Mouse (Mus musculus): ENCODE results near the gene Card14. TPM values are rescaled to one million over a fixed set of nuclear protein-coding genes. Genes with fewer than 3 reads are reported as not detected.
"Not testable (repeated sequence)": the region's sequence is repeated elsewhere in the genome, so short reads cannot be mapped to it uniquely, and the experiment has no call there.

The Card14 gene
- under 1 TPM; 0.14 to 0.18 TPM for total RNA-seq (2021)

DNA sequence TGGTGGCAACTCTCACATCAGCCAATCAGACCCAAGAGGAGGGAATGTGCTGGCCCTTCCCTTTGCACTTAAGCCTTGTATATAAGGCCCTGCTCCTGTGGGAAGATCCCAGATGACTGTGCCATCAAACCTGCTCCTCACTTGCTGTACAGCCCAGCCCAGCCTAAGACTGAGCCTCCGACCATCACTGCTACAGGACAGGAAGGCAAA, at the start of gene Card14:
Gene Card14 (plus strand): TSS at position 111 of the 210 bp plus-strand sequence.
- intact Hi-C loops (cut with DNase I): loop anchor here (5.0 to 10.0 kb wide), 3 partner anchors 55 to 597 kb away; no protein-coding TSS in a partner anchor

DNA sequence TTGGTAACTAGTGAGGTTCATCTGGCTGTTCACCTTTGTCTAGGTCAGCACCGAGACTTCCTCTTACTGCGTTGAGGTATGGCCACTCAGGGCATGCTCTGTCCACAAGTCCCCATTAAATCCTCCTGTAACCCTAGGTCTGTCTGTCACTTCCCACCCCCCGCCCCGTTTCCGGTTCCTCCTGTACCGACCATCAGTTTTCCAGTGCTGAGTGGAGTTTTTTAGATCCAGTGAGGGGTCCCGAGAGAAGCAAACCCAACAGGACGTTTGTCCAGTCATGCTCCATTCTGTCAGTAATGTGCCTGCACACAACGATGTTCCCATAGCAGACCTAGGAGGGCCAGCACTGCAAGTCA, 49.4 kb upstream of the Card14 start:
- intact Hi-C loops (cut with DNase I): no loop called here
- DNase-seq (ENCODE audit: low spot score in 2 of 2): no peak

More for the DNA sequence above, at the start of gene Card14:
- DNase-seq (ENCODE audit: low spot score in 2 of 2): no peak

DNA sequence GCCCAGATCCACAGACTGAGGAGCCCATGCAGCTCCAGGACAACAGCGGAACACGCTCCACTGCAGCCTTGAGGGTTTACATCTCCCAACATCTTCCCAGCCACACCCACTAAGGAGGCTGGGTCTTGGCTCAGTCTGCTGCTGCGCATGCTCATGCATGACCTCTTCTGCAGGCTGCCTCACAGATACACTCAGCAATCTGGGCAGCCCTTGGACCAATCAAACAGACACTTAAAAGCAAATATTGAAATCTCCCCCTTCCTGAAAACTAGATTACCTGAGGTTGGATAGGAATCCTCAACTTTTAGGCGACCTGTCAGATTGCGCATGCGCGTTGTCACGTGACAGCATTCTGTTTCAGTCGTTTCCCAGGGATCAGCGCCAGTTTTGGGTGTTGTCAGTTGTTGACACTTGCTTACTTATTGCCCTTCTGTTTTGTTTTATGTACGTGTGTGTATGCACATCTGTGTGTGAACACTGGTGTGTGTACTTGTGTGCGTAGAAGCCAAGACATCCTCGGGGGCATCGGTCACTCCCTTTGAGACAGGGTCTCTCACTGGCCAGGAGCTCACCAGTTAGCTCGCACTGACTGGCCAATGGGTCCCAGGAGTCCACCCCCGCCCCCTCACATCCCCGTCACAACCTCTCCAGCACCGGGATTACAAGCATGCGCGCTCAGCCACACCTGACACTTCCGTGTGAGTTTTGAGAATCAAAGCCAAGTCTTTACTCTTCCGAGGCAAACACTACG, 48.8 kb upstream of the Card14 start:
- intact Hi-C loops (cut with DNase I): no loop called here
- DNase-seq (ENCODE audit: low spot score in 2 of 2): peak; percentile 56 to 65

DNA sequence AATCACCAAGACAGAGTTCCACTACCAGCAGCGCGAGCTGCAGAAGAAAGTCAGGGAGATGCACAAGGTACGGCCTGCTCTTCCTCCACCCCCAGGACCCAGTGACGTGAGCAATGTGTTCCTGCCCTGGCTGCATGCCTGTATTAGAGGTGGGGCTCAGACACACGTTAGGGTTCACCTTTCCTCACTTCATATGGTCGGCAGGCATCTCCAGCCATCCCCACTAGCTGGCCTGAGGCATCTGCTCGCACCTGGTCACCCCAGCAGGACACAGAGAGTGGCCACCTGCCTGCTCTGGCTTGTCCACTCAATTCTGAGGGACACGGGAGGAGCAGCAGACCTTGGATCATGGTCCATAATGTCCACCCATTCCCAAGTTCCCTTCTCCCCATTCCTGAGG, 47.6 kb upstream of the Card14 start:
- no peak for DNase-seq (ENCODE audit: low spot score in 2 of 2)
- intact Hi-C loops (cut with DNase I): no loop called here

DNA sequence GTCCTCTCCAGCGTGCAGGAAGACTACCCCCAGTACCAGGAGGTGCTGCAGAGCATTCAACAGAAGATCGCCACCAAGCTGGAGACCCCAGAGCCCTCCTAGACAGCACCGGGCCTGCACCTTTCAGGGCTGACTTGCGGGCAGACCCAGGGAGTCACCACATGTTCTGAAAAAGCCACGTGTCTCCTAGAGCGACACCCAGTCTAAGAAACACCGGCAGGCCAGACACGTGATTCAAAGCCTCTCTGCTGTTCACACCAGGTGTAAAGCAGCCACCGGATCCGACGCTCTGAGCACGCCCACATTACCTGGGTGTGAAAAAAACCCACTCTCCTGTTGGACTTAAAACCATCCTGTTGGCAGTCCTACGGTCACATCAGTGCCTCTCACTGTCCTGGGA, 43.2 kb upstream of the Card14 start:
- intact Hi-C loops (cut with DNase I): no loop called here
- DNase-seq (ENCODE audit: low spot score in 2 of 2): no peak

DNA sequence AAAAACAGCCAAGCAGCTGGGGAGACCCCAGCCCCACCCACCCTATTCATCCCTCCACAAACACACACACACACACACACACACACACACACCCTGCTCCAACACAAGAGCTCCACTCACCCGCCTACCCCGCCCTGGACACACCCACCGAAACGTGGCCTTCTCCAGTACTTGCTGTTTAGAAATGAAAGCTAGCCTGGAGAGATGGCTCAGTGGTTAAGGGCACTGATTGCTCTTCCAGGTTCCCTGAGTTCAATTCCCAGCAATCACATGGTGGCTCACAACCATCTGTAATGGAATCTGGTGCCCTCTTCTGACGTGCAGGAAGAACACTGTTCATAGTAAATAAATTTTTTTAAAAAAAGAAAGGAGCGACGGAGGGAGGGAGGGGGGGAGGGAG, 41.8 kb upstream of the Card14 start:
- DNase-seq (ENCODE audit: low spot score in 2 of 2): no peak
- intact Hi-C loops (cut with DNase I): no loop called here

DNA sequence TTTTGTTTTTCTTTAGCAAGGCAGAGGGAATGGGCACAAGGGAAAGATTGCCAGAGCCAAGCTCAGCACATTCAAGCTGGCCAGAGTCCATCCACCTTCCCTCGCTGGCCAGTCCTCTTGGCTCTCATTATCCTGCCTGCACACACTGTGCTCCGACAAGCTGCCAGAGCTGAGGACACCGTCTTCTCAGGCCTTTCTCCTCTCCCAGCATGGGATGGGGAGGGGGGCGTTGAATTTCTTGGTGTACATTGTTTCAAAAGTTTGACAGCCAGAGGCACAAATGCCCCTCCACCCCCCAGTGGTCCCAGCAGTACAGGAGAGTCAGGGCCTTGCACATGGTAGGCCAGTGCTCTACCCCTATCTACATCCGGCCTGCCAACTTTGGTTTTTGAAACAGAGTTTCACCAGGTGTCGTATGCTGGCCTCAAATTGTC, 40.3 kb upstream of the Card14 start:
- intact Hi-C loops (cut with DNase I): no loop called here
- DNase-seq (ENCODE audit: low spot score in 2 of 2): peak; percentile 37 to 38

DNA sequence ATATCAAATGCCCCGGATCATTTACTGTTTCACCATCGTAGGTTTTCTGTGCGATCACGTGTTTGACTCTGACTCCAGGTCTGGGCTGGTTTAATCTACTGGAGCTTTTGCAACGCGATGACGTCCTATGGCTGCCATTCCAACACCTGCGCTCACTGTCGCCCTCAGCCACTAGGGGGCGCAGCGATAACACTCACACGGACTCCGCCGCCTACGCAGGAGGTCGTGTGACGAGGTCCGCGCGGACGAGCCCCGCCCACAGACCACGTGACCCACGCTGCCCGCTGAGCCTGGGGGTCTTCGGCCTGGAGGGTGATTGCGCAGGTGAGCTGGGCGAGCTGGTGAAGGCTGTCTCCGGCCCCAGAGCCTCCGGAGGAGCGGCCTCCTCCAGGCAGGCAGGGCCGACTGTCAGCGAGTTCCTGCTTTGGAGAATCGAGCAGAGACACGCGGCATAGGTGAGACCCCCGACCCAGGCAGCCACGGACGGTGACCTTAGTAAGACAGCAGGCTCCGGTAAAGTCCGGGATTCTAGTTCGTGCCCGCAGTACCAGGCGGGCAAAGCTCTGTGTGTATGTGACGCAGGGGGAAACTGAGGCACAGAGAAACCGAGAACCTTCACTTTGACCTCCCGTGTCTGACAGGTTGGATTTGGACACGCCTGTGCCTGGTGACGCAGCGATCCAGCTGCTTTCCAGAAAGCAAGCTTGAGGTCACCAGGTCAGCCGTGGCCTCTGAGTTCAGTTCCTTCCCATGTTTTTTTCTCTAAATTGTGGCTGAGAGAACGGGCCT, 39.6 kb upstream of the Card14 start, which contains the start of gene Gaa:
Gene Gaa (plus strand): TSS at position 120 of the 789 bp plus-strand sequence.
- peak; percentile 96 to 98 for DNase-seq (ENCODE audit: low spot score in 2 of 2)

DNA sequence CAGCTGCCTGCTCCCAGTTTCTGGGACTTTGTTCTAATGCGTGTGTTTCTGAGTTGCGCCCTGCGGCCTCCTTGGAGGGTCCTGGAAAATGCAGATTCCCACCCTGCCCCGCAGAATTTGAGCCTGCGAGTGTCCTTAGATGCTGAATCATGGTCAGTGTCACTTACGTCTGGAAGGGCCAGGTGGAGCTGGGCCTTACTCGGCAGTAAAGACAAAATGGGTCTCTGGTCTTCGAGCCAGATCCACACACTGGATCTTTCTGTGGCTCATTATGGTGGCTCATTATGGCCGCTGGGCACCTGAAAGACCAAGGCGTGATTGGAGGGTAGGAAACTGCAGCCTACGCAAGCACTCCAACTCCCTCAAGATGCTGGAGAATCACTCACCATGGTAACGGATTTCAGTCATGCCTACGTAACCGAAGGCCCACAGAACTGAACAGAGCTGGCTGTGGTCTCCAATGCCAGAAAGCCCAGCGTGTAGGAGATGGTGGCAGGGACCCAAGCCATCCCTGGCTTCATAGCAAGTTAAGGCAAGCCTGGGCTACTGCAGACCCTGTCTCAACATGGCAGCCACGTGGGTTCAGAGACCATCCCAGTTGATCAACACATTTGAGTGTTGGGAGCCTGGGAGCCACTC, 38.9 kb upstream of the Card14 start:
- DNase-seq (ENCODE audit: low spot score in 2 of 2): peak; percentile 75 to 85
- intact Hi-C loops (cut with DNase I): no loop called here

More for the DNA sequence above, 39.6 kb upstream of the Card14 start, which contains the start of gene Gaa:
- intact Hi-C loops (cut with DNase I): no loop called here

DNA sequence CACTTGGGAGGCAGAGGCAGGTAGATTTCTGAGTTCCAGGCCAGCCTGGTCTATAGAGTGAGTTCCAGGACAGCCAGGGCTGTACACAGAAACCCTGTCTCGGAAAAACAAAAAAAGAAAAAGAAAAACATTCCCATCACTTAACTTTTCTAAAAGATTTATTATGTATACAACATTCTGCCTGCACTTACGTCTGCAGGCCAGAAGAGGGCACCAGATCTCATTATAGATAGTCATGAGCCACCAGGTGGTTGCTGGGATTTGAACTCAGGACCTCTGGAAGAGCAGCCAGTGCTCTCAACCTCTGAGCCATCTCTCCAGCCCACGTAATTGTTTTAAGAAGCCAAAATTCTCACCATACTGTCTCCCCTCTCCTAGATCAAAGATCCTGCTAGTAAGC, 35.1 kb upstream of the Card14 start:
- intact Hi-C loops (cut with DNase I); DNase-seq (ENCODE audit: low spot score in 2 of 2): not testable (repeated sequence)

DNA sequence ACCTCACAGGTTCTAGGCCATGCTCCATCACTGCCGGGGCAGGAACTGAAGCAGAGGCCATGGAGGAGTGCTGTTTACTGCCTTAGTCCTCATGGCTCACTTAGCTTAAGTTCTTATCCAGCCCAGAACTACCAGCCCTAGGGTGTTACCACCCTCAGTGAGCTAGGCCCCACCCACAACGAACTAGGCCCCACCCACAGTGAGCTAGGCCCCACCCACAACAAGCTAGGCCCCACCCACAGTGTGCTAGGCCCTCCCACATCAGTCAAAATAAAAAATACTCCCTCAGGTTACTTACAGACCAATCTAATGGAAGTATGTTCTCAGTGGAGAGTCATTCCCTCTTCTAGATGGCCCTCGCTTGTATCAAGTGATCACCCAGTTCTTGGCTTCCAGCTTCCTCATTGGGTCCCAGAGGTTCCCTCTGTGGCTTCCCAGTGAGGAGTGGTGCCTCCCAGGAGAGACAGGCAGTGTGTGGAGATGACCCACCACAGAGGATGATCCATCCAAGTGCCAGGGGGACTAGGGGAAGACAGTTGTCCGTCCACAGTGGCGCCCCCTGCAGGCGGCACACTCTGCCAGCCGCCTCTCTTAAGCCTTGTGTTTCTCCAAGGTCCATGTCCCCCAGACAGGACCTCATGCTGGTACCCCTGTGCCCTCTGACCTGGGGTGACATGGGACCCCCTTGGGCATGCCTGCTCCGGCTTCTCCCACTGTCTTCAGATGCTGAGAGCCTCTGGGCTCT, 34.2 kb upstream of the Card14 start:
- no peak for DNase-seq (ENCODE audit: low spot score in 2 of 2)
- intact Hi-C loops (cut with DNase I): no loop called here

DNA sequence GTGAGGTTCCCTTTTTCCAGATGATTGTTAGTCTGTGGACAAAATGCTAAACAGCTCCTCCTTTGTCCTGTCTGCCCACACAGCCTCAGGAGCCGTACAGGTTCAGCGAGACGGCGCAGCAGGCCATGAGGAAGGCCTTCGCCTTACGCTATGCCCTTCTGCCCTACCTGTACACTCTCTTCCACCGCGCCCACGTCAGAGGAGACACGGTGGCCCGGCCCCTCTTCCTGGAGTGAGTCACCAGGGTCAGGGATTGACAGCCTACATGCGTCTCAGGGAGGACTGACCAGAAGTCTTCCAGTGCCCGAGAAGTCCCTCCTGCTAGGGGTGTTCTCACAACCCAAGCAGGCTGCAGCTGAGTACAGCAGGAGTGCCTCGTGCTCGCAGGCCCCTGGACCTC, 26.5 kb upstream of the Card14 start:
- intact Hi-C loops (cut with DNase I): no loop called here

DNA sequence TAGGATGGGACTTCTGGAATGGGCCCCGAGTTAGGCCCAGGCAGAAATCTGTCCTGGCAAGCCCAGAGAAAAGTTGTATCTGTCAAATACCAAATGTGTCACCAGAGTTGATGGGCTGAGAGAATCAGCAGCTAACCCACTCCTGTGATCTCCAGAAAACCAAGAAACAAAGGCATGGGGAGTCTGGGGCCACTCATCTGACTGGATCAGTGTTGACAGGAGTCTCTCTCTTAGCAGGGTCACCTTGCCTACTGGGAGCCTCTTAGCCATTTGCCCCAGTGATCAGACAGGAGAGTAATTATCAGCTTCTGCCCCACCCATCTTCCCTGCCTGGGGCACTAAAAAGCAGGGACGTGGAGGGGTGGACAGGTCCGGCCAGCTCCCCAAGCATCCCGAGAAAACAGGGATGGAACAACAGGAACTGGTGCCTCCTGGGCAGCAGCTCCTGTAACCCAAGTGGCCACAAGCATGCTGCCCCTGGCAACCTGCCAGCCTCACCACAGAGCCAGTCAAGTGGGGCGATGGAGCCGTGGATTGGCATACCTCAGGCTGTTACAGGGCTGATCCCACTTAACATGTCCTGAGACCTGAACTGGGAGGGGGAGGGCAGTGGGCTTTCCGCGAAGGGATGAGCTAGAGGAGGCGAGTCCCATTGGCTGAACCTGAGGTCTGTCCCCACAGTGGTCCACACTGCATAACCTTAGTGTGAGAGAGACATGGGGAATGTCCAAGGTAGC, 21.6 kb upstream of the Card14 start:
- intact Hi-C loops (cut with DNase I): no loop called here
- no peak for DNase-seq (ENCODE audit: low spot score in 2 of 2)

More for the DNA sequence above, 26.5 kb upstream of the Card14 start:
- DNase-seq (ENCODE audit: low spot score in 2 of 2): no peak

DNA sequence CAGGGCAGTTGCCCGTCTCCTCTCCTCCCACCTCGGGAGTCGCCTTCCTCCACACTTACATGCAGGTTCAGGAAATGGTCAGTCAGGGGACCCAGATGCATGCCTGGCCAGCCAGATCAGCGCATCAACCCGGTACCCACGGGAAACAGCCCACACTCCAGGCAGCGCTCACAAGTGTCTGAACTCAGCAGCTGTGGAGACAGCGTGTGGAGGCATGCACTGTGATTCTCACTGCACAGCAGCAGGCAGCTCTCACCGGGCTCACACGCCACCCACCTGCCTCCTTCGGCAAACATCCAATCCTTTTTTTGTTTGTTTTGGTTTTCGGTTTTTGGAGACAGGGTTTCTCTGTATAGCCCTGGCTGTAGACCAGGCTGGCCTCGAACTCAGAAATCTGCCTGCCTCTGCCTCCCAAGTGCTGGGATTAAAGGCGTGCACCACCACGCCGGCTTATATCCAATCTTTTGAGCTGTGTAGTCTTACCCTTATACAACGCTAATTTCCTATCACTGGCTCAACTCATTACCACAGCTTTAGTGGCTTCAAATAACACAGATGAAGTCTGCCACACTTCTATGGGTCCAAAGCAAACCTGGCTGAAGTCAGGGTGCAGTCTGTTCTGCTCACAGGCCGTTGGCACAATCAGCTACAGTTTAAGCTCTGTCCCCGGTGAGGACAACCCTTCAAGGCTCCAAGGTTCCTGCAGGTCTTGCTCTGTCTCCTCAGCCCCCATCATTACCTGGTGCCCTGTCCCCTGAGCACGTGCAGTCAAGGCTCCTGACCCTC, 20.2 kb upstream of the Card14 start:
- DNase-seq (ENCODE audit: low spot score in 2 of 2): peak in 1 of 2 experiments; percentile 41
- intact Hi-C loops (cut with DNase I): no loop called here

DNA sequence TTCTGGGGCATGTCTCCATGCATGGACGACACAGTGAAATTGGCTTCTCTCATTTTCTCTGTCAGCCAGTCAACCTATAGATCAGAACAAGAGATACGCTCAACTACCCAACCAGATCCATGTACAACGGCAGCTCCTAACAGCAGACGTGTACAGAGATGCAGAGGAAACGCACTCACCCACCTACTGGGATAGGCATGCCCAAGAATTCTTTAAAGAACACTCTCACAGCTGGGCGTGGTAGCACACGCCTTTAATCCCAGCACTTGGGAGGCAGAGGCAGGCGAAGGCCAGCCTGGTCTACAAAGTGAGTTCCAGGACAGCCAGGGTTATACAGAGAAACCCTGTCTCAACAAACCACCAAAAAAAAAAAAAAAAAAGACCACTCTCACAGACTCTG, 14.7 kb upstream of the Card14 start:
- DNase-seq (ENCODE audit: low spot score in 2 of 2); intact Hi-C loops (cut with DNase I): not testable (repeated sequence)

DNA sequence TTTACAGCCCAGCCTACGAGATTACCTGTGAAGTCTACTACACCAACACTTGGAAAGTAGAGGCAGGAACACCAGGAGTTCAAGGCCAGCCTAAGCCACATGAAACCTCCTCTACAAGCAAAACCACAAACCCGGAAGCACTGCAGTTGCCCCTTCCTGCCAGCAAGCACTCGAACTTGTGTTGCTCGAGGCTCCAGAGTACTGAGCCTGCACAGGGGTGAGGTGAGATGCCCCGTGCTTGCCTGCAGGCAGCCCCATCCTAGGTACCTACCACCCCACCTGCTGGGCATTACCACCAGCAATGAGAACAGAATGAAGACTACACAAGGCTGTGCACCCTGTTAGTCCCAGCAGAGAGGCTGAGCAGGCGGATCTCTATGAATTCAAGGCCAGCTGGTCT, 9.6 kb upstream of the Card14 start:
- no peak for DNase-seq (ENCODE audit: low spot score in 2 of 2)
- intact Hi-C loops (cut with DNase I): no loop called here

DNA sequence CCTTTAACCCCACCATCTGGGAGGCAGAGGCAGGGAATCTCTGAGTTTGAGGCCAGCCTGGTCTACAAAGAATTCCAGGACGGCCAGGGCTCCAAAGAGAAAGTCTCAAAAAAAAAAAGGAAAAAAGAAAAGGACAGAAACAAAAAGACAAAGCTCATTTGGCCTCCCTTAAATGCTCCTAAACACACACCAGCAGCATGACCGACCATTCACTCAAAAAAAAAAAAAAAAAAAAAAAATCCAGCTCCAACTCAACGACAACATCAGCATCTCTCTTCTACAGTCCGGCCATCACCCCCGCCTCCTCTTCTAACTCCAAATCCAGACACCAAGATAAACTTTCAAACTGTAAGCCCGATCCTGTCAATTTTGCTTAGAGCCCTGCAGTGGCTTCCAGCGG, 8.7 kb upstream of the Card14 start:
- intact Hi-C loops (cut with DNase I): no loop called here
- no peak for DNase-seq (ENCODE audit: low spot score in 2 of 2)

DNA sequence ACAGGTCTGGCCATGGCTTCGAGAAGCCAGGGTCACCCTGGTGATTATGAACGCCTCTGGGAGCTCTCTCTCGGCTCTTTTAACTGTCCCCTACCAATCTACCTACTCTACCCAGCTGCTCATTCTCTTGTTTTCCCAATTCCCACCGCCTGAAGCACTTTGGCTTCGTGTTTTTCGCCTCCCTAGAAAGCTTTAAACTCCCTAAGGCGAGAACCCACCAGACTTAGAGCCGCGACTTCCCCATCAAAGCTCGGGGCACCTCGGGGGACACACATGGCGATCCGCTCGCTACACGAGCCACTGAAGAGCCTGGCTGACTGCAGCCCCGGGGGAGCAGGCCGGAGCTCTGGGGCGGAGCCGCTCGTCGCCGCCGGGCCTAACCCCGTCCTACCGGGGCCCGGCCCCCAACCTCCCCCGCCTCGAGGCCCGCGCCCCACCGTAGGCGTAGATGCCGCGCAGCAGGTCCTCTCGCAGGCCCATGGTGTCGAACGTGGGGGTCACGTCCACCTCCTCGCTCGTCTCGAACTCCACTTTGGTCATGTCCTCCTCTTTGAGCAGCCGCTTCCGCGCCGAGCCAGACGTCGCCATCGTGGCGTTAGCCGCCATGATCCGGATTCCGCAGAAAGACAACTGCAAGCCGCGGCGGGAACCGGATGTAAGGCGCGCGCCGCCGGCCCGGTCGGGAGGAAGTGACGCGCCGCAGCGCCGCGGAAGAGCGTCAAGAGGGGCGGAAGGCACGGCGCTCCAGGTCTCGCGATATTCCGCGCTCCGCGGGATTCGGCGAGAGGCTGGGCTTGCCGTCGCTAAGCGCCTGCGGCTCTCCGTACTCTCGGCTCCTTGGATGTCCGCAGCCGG, 8.0 kb upstream of the Card14 start, which contains the start of gene Eif4a3:
Gene Eif4a3 (minus strand): TSS at position 699 of the 855 bp plus-strand sequence.
- intact Hi-C loops (cut with DNase I): loop anchor here (2.0 to 10.0 kb wide), 2 partner anchors 191 to 605 kb away; partner anchors contain the start of gene Endov
- DNase-seq (ENCODE audit: low spot score in 2 of 2): peak; percentile 95 to 96

All from left cerebral cortex, postnatal 25 days (tissue).